Mouse (Mus musculus) adrenal gland, postnatal 36 days (tissue): ENCODE results near the gene Gm20388. TPM values are rescaled to one million over a fixed set of nuclear protein-coding genes. Genes with fewer than 3 reads are reported as not detected.

ENCODE experiments used
- DNase-seq, 2 experiments: peaks; one replicate each; pipeline ENCODE4 v3.0.0; 2021; ENCODE audit warnings: mixed read lengths in 1 of 2
- total RNA-seq, 2 experiments: library from RNA; stranded (reverse); gene quantifications; 2 replicates each; pipeline ENCODE4 v1.2.3; 2021

The Gm20388 gene
- total RNA-seq, 2 experiments from 2014 or later = 2.4 to 7.4 TPM

- DNase-seq = no peak
Observed at GRCm38 (mm10) chr8:122924091-122924490, 3013.4 kb downstream of the Gm20388 start.

GRCm38 (mm10) chr8:122925939-122926722, 3015.5 kb downstream of the Gm20388 start:
- no peak for DNase-seq

GRCm38 (mm10) chr8:122926782-122927181, 3016.1 kb downstream of the Gm20388 start:
- DNase-seq = peak in 1 of 2 experiments; percentile 40

GRCm38 (mm10) chr8:122927841-122928240, 3017.2 kb downstream of the Gm20388 start:
- no peak for DNase-seq

GRCm38 (mm10) chr8:122928631-122929224, 3018.1 kb downstream of the Gm20388 start:
- peak in 1 of 2 experiments; percentile 41 for DNase-seq

GRCm38 (mm10) chr8:122931834-122932560, 3021.4 kb downstream of the Gm20388 start:
- DNase-seq = no peak

- no peak for DNase-seq
Observed at GRCm38 (mm10) chr8:122932561-122932959, 3021.9 kb downstream of the Gm20388 start.

GRCm38 (mm10) chr8:122933973-122934372, 3023.3 kb downstream of the Gm20388 start:
- no peak for DNase-seq

GRCm38 (mm10) chr8:122935118-122935517, 3024.5 kb downstream of the Gm20388 start:
- DNase-seq = no peak

GRCm38 (mm10) chr8:122935912-122936311, 3025.3 kb downstream of the Gm20388 start:
- no peak for DNase-seq

- no peak for DNase-seq
Observed at GRCm38 (mm10) chr8:122937545-122938053, 3027.0 kb downstream of the Gm20388 start.

- no peak for DNase-seq
Observed at GRCm38 (mm10) chr8:122938170-122938569, 3027.5 kb downstream of the Gm20388 start.

- DNase-seq = peak in 1 of 2 experiments; percentile 38
Observed at GRCm38 (mm10) chr8:122938591-122938990, 3027.9 kb downstream of the Gm20388 start.

GRCm38 (mm10) chr8:122942803-122943713, 3032.4 kb downstream of the Gm20388 start:
- peak; percentile 19 to 43 for DNase-seq

GRCm38 (mm10) chr8:122945775-122946174, 3035.1 kb downstream of the Gm20388 start:
- DNase-seq = no peak

GRCm38 (mm10) chr8:122949701-122950100, 3039.1 kb downstream of the Gm20388 start:
- peak; percentile 45 to 48 for DNase-seq

GRCm38 (mm10) chr8:122951456-122951855, 3040.8 kb downstream of the Gm20388 start:
- no peak for DNase-seq

- no peak for DNase-seq
Observed at GRCm38 (mm10) chr8:122953028-122953427, 3042.4 kb downstream of the Gm20388 start.

- no peak for DNase-seq
Observed at GRCm38 (mm10) chr8:122954090-122954799, 3043.6 kb downstream of the Gm20388 start.

GRCm38 (mm10) chr8:122955195-122955594, 3044.6 kb downstream of the Gm20388 start:
- DNase-seq = no peak

GRCm38 (mm10) chr8:122955997-122956396, 3045.4 kb downstream of the Gm20388 start:
- no peak for DNase-seq
